Mouse (Mus musculus) heart, embryonic 10.5 days (tissue): ENCODE measurements around the gene Cisd3. TPM values are rescaled to one million over a fixed set of nuclear protein-coding genes. Genes with fewer than 3 reads are reported as not detected.
"Not testable (repeated sequence)": the region's sequence is repeated elsewhere in the genome, so short reads cannot be mapped to it uniquely, and the experiment has no call there.

Source experiments
- DNase-seq: peaks from one replicate; pipeline ENCODE4 v3.0.0-alpha.2; 2017; ENCODE audit warnings: low spot score
- H3K27ac ChIP-seq: fragments of 300-500 bp; sonication (generic); 2 replicates; pipeline ENCODE4 v1.5.1; 2016; ENCODE audit warnings: mild to moderate bottlenecking
- H3K27me3 ChIP-seq: fragments of 300-500 bp; sonication (generic); 2 replicates; pipeline ENCODE4 v1.6.1; 2016; ENCODE audit warnings: mild to moderate bottlenecking; ENCODE audit not compliant: poor library complexity, insufficient read depth, severe bottlenecking
- H3K36me3 ChIP-seq: fragments of 300-500 bp; sonication (generic); 2 replicates; pipeline ENCODE4 v1.6.1; 2016; ENCODE audit warnings: mild to moderate bottlenecking, moderate library complexity
- H3K4me1 ChIP-seq: fragments of 300-500 bp; sonication (generic); 2 replicates; pipeline ENCODE4 v1.6.1; 2016; ENCODE audit warnings: mild to moderate bottlenecking
- H3K4me3 ChIP-seq: fragments of 300-500 bp; sonication (generic); 2 replicates; pipeline ENCODE4 v1.5.1; 2016; ENCODE audit warnings: mild to moderate bottlenecking, moderate library complexity
- H3K9me3 ChIP-seq: fragments of 300-500 bp; sonication (generic); 2 replicates; pipeline ENCODE4 v1.6.1; 2016; ENCODE audit warnings: mild to moderate bottlenecking, moderate library complexity
- WGBS: fragments of 180-500 bp; shearing (Covaris S2); methylation state at CpG from one replicate; pipeline ENCODE4 v1.1.7; 2016; 5-methylcytosine and 5-hydroxymethylcytosine counted together
- polyA plus RNA-seq: library from polyadenylated mRNA; unstranded; fragments of >200 nt; fragmentation: Nextera tagmentation; extraction: Ambion mirVana; gene quantifications from 2 replicates; pipeline ENCODE4 v1.2.1, GENCODE M21; 2016

The Cisd3 gene
- polyA plus RNA-seq, 1 experiment from 2014 or later = 49.8 TPM

DNA sequence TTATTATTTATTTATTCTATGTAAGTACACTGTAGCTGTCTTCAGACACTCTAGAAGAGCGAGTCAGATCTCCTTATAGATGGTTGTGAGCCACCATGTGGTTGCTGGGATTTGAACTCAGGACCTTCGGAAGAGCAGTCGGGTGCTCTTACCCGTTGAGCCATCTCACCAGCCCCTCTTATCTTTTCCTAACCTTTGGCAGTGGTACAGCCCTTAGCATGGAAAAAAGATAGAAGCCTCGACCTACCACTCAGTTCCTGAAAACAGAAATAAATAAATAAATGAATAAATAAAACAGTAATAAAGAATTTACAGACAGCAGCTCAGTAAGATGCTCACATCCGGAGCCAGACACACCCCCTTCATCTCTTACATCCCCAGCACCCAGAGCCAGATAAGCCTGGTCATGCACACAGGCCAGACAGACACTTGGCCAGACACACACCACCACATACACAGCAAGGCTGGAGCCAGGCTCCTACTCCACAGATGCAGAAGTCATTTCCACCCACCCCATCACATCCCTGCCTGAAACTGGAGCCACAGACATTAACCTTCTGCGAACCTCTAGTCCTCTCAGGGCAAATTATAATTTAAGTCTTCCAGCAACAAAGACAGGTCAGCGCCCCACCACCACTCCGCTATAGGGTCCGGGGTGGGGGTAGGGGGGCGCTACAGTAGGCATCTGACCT is 11.7 kb downstream of the Cisd3 start:
- DNase-seq = no peak
- H3K36me3 ChIP-seq = peaks cover 19% of the 10 kb centered on the region
- H3K4me3 ChIP-seq = peak overlapping the region; percentile 81
- no peaks in the 10 kb centered on the region for H3K27me3 ChIP-seq
- peak overlapping the region; percentile 98 for H3K27ac ChIP-seq
- H3K4me1 ChIP-seq = peaks cover 62% of the 10 kb centered on the region
- H3K9me3 ChIP-seq = no peaks in the 10 kb centered on the region
- 63% methylated on average over 11 of the region's 11 CpGs for WGBS

DNA sequence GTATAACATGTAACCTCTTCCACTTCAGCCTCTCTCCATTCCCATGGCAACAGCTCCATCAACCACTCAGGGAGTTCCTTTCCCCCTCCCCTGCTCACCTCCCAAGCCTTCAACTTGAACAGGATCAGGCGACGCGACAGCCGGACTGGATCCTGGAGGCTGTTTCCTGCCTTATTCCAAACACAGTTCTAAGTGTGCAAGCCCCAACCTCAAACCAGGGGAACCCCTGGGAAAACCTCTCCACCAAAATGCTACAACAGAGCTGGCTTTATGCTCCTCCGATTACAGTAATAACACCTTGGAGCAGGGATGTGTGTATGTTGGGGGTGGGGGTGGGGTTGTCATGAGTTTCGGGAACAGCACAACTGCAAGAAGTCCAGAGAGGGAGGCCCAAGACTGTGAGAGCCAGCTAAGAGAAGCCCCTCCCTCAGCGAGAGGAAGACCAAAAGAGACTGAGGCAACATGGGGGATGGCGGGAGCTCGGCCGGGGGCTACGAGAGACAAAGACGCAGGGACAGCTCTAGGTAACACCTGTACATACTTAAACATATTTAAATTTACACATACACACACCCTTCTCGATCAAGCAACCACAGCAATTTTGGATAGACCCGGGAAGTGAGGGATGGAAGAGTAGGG is 12.4 kb downstream of the Cisd3 start:
- Histone ChIP-seq H3K27ac (peak overlapping the region; percentile 98), H3K27me3 (no peaks in the 10 kb centered on the region), H3K4me1 (peaks cover 62% of the 10 kb centered on the region), H3K4me3 (peak overlapping the region; percentile 81), H3K36me3 (peaks cover 12% of the 10 kb centered on the region), H3K9me3 (no peaks in the 10 kb centered on the region)
- 3% methylated on average over 14 of the region's 14 CpGs for WGBS
- no peak for DNase-seq

DNA sequence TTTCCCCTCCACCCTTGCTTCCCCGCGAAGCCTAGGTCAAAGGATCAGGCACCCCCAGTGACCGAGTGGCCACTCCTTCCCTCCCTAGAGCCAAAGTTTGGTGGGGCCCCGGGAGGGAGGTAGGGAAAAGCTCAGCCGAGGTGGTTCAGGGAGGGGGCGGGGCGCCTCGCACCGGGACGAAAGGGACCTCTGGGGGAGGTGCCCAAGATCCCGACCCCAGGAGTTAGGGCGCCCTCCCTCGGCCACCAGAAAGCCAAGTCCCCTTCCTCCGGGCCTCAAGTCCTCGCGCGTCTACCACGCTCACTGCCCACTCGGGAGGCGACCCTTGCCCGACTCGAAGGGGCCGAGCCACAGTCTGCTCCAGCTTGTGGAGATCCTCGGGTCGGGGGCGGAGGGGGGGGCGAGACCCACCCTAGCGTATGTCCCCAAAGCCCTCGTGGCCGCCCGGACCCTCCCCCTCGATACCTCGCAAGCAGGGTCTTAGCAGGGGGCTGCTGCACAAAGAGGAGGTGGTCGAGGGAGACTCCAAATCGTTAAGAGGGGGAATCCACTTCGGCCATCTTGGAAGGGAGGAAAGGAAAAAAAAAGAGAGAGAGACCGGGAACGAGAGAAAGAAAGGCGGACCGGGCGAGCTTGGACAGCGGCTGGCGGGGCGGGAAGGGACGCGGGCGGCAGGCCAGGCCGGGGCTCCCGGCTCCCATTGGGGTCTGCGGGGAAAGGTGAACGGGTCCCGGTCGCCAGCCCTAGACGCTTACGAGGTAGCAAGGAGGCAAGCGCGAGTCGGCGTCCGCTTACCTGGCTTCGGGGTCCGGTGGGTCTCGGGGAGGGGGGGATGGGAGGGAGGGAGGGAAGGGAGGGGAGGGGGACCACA is 13.3 kb downstream of the Cisd3 start:
- Histone ChIP-seq H3K27ac (peak overlapping the region; percentile 98), H3K27me3 (no peaks in the 10 kb centered on the region), H3K36me3 (peaks cover 6% of the 10 kb centered on the region; the same call in 1 of the 2 replicates), H3K4me1 (peaks cover 64% of the 10 kb centered on the region), H3K4me3 (peak overlapping the region; percentile 81), H3K9me3 (no peaks in the 10 kb centered on the region)
- DNase-seq = peak; percentile 89
- WGBS = under 1% methylated on average over 62 of the region's 63 CpGs

DNA sequence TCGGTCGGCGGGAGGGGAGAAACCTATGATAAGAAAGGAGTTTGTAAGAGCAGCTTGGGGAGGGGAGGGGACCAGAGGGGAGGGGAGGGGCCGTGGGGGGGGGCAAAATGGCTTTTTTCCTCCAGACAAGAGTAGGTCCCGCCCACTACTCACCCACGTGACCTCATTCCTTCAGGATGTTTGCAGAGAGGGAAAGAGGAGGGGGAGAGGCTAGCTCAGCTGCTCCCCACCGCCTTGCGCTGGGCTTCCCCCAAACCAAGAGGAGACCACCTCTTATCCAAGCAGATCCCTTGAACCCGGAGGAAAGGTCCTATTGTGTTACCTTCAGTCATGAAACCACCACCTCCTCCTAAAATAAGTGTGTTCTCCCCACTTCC is 14.0 kb downstream of the Cisd3 start:
- peak overlapping the region; percentile 81 for H3K4me3 ChIP-seq
- H3K9me3 ChIP-seq = no peaks in the 10 kb centered on the region
- peaks cover 66% of the 10 kb centered on the region for H3K4me1 ChIP-seq
- under 1% methylated on average over 6 of the region's 9 CpGs for WGBS
- peak overlapping the region; percentile 98 for H3K27ac ChIP-seq
- H3K27me3 ChIP-seq = no peaks in the 10 kb centered on the region
- peaks cover 9% of the 10 kb centered on the region; the same call in 1 of the 2 replicates for H3K36me3 ChIP-seq
- peak; percentile 96 for DNase-seq

DNA sequence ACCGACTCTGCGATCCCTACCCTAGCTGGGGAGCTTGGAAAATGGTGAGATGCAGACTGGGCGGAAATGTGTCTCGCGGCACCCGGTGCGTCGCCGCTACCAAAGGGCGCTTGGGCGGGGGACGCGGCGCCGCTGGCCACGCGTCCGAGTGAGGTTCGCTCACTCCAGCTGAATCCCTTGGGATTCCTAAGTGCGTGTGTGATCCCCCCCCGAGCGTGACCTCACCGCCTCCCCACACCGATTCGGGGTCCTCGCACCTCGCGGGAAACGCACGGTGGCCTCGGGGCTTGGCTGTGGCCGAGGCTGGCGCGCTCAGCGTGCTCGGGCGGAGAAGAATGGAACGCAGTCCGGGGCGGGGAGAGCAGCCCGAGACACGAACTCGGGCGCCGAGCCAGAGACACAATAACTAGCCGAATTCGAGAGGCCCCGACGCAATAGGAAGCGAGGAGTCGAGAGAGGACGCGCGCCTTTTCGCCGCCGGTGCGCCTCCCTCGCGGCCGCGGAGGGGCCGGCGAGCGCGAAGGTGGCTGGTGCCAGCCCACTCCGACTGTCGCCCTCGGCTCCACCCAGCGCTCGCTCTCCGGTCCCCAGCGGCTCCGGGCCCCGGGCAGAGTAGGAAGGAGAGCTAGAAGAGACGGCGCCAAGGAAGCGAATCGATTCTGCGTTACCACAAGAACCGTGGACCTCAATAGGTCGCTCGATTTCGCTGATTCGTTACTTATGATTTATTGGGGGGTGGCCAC is 14.5 kb downstream of the Cisd3 start, which contains the start of gene Pcgf2:
TSS of gene Pcgf2 (minus strand) at position 495 of the 743 bp plus-strand sequence.
- no peaks in the 10 kb centered on the region for H3K9me3 ChIP-seq
- H3K27ac ChIP-seq = peak within 1 kb of the TSS; percentile 98
- H3K4me1 ChIP-seq = peaks cover 61% of the 10 kb centered on the region
- peak within 1 kb of the TSS; percentile 81 for H3K4me3 ChIP-seq
- peak; percentile 82 for DNase-seq
- no peaks in the 10 kb centered on the region for H3K27me3 ChIP-seq
- under 1% methylated on average over 85 of the region's 85 CpGs for WGBS
- peaks cover 13% of the 10 kb centered on the region; the same call in 1 of the 2 replicates for H3K36me3 ChIP-seq

DNA sequence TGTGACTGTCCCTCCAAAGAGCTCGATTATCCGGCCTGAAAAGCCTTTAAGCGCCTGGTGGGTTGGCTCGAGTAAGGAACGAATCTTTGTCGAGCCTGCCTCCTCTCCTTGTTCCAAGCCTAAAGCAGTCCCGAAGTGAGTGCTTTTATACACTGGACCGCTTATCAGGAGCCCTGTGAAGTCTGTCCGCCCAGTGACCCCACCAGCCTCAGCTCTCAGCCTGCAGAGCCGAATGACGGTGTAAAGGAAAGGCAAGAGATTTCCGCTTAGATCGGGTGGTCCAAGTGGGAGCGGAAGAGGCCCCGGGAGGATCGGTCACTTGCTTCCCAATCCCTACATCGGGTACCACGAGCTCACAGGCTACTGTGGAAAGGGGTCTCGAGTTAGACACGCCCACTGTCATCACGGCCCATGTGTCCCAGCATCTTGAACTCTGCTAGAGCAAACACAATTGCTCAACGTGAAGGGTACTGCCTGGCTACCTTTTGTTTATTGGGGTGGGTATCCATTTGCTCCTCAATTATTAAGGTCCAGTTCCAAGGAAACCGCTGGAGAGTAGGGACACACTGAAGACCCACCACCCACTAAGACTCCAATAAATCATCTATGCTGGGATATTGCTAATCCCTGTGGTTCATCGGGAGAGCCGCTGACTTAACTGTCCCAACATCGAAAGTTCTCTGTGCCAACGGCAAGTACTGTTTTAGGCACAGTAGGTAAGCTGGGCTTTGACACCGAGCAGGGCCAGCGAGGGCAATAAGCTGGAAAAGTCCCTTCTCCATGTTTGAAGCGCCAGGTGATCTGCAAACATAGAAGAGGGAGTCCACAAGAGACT is 15.3 kb downstream of the Cisd3 start:
- 18% methylated on average over 30 of the region's 30 CpGs for WGBS

DNA sequence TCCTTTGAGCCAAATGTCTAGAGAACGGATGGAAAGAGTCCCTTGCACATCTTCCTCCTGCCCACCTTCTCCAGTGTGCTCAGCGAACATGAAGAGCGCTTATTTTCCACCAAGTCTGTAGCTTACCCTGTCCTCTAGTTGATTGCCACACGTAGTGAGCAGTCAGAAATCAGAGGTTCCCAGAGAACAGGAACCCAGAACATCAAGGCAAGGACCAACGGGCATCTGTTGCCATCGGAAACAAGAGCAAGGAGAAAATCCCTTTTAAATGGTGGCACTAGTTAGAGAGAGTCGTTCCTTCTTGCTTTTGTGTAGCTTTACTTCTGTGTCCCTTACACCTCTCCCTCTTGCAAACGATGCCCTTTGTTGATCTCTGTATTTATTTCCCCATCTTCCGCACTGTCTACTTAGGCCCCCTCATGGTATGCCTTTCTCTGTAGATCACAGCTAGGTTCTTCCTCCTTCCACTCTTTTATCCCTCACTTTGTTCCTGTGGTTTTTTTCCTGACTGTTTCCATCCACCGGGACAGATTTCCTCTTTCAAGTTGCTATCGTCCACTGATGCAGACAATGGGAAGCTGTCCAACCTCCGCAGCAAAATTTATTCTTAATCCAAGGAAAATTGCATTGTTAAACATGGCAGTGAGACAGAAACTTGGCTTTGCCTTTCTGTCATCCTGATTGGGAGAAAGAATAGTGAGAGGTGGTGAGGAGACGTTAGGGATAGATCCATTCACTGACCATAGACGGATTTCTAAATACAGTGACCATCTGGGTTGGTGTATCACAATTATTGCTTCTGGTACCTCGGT is 16.2 kb downstream of the Cisd3 start:
- 50% methylated on average over 15 of the region's 15 CpGs for WGBS
- H3K4me1 ChIP-seq = peaks cover 45% of the 10 kb centered on the region
- no peaks in the 10 kb centered on the region for H3K27me3 ChIP-seq
- H3K36me3 ChIP-seq = peaks cover 21% of the 10 kb centered on the region
- peak overlapping the region; percentile 96 for H3K4me3 ChIP-seq
- H3K9me3 ChIP-seq = no peaks in the 10 kb centered on the region
- no peak for DNase-seq
- H3K27ac ChIP-seq = no peak overlapping the region; the same call in 1 of the 2 replicates

More for the DNA sequence above, 15.3 kb downstream of the Cisd3 start:
- peak overlapping the region; percentile 81 for H3K4me3 ChIP-seq
- H3K4me1 ChIP-seq = peaks cover 53% of the 10 kb centered on the region
- H3K27me3 ChIP-seq = no peaks in the 10 kb centered on the region
- H3K9me3 ChIP-seq = no peaks in the 10 kb centered on the region
- peak overlapping the region; percentile 98 for H3K27ac ChIP-seq
- peak; percentile 85 for DNase-seq
- peaks cover 13% of the 10 kb centered on the region for H3K36me3 ChIP-seq

GRCm38 (mm10) chr11:97702393-97702745 is 16.7 kb downstream of the Cisd3 start:
- peaks cover 27% of the 10 kb centered on the region for H3K36me3 ChIP-seq
- DNase-seq = peak; percentile 93
- peak overlapping the region; percentile 96 for H3K4me3 ChIP-seq
- H3K27ac ChIP-seq = peak overlapping the region; percentile 66
- WGBS = under 1% methylated on average over 24 of the region's 24 CpGs
- peaks cover 41% of the 10 kb centered on the region for H3K4me1 ChIP-seq
- H3K27me3 ChIP-seq = no peaks in the 10 kb centered on the region
- H3K9me3 ChIP-seq = no peaks in the 10 kb centered on the region

GRCm38 (mm10) chr11:97703039-97703826 is 17.6 kb downstream of the Cisd3 start, which contains the start of gene Psmb3:
Psmb3 (plus strand) TSS chr11:97703399.
- DNase-seq = peak; percentile 99
- Histone ChIP-seq H3K9me3 (no peaks in the 10 kb centered on the region), H3K27me3 (no peaks in the 10 kb centered on the region), H3K4me1 (peaks cover 32% of the 10 kb centered on the region), H3K36me3 (peaks cover 36% of the 10 kb centered on the region), H3K27ac (peak within 1 kb of the TSS; percentile 91), H3K4me3 (peak within 1 kb of the TSS; percentile 96)
- WGBS = 1% methylated on average over 35 of the region's 35 CpGs

GRCm38 (mm10) chr11:97710067-97710466 is 24.4 kb downstream of the Cisd3 start:
- H3K4me3 ChIP-seq, H3K9me3 ChIP-seq, H3K4me1 ChIP-seq, H3K27ac ChIP-seq, H3K27me3 ChIP-seq, DNase-seq: not testable (repeated sequence)
- WGBS = 82% methylated on average over 2 of the region's 2 CpGs
- H3K36me3 ChIP-seq = peaks cover 85% of the 10 kb centered on the region
